Mouse (Mus musculus) effector memory CD4-positive, alpha-beta T cell, adult 5 months (primary cell): ENCODE results near the gene Naa38. TPM values are rescaled to one million over a fixed set of nuclear protein-coding genes. Genes with fewer than 3 reads are reported as not detected.

ENCODE experiments used
- polyA plus RNA-seq: library from polyadenylated mRNA; unstranded; fragments of 100-300 nt; shearing (Covaris generic); gene quantifications from one replicate; pipeline ENCODE4 v1.2.1, GENCODE M21; 2017

Gene Naa38
- 46.8 TPM for polyA plus RNA-seq

GRCm38 (mm10) chr11:69395235-69395633 lies at the start of gene Naa38, which contains the start of gene Cyb5d1:
Gene Naa38, plus strand, starts transcription at chr11:69395487.
Gene Cyb5d1, minus strand, starts transcription at chr11:69395631.

GRCm38 (mm10) chr11:69369215-69369989 lies 25.9 kb upstream of the Naa38 start, which contains the start of gene Chd3:
Gene Chd3, minus strand, starts transcription at chr11:69369406.

GRCm38 (mm10) chr11:69398059-69398458 lies 2.8 kb downstream of the Naa38 start, which contains the start of gene Tmem88:
Gene Tmem88, minus strand, starts transcription at chr11:69398234.

GRCm38 (mm10) chr11:69413221-69414181 lies 18.2 kb downstream of the Naa38 start, which contains the start of gene Kdm6b:
Gene Kdm6b, minus strand, starts transcription at chr11:69413675.

Other genes with a start within 250 kb of the Naa38 start
- not detected for gene Alox12b, start 238.5 kb upstream of the Naa38 start, polyA plus RNA-seq
- 0.80 TPM for gene Alox8, start 197.6 kb upstream of the Naa38 start, polyA plus RNA-seq
- gene Gucy2e, start 158.5 kb upstream of the Naa38 start, polyA plus RNA-seq: not detected
- gene Cntrob, start 71.7 kb upstream of the Naa38 start, polyA plus RNA-seq: 9.3 TPM
- gene Trappc1, start 71.5 kb upstream of the Naa38 start, polyA plus RNA-seq: 44.3 TPM
- 1.2 TPM for gene Kcnab3, start 69.2 kb upstream of the Naa38 start, polyA plus RNA-seq
- gene Rnf227, start 55.0 kb upstream of the Naa38 start, polyA plus RNA-seq: 2.1 TPM
- gene Chd3, start 26.1 kb upstream of the Naa38 start, polyA plus RNA-seq: 74.2 TPM
- gene Cyb5d1, start 144 bp downstream of the Naa38 start, polyA plus RNA-seq: 38.9 TPM
- 2.6 TPM for gene Tmem88, start 2.7 kb downstream of the Naa38 start, polyA plus RNA-seq
- gene Kdm6b, start 18.2 kb downstream of the Naa38 start, polyA plus RNA-seq: 49.6 TPM
- gene Dnah2, start 153.6 kb downstream of the Naa38 start, polyA plus RNA-seq: not detected
- not detected for gene Efnb3, start 164.7 kb downstream of the Naa38 start, polyA plus RNA-seq
- gene Wrap53, start 184.8 kb downstream of the Naa38 start, polyA plus RNA-seq: 11.0 TPM
- 180 TPM for gene Trp53, start 184.9 kb downstream of the Naa38 start, polyA plus RNA-seq
- not detected for gene Atp1b2, start 210.5 kb downstream of the Naa38 start, polyA plus RNA-seq
- gene Shbg, start 222.4 kb downstream of the Naa38 start, polyA plus RNA-seq: not detected
- gene Sat2, start 226.5 kb downstream of the Naa38 start, polyA plus RNA-seq: not detected
- gene Fxr2, start 237.5 kb downstream of the Naa38 start, polyA plus RNA-seq: 70.3 TPM